Mouse (Mus musculus) bone marrow, adult 2 months (tissue): ENCODE results near the gene Olfr314.

Source experiments
- CTCF ChIP-seq: fragments of 200-500 bp; IDR thresholded peaks from 2 replicates; pipeline ENCODE4 v1.5.1; 2011; ENCODE audit warnings: low read length, control low read depth; ENCODE audit not compliant: control insufficient read depth, insufficient read depth
- POLR2A ChIP-seq: fragments of 200-500 bp; IDR thresholded peaks from 2 replicates; pipeline ENCODE4 v1.6.1; 2011; ENCODE audit warnings: low read depth, mild to moderate bottlenecking, control low read depth, low read length, borderline replicate concordance; ENCODE audit not compliant: control insufficient read depth

DNA sequence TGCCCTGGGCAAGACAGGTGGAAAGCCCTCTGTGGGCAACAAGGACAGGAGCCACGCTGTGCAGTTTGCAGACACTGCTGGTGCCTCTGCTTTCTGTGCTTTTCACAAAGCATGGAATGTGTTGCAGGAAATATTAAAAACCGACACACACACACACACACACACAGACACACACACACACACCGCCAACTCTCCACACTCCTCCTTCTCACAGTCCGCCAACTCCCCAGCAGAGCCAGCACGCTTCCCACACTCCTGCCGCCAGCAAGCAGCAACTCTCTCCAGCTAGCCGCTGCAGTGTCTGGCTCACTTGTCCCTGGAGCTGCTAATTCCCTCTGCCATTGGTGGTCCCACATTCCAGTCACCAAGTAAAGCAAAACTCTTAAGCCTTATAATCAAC lies 14.1 kb downstream of the Olfr314 start:
- TF ChIP-seq POLR2A, result no peak
- TF ChIP-seq CTCF, result no peak
